Mouse (Mus musculus) heart, embryonic 16.5 days (tissue): ENCODE measurements around the gene Rnf227. TPM values are rescaled to one million over a fixed set of nuclear protein-coding genes. Genes with fewer than 3 reads are reported as not detected.

Experiments
- ATAC-seq: fragments of 200-750 bp; cut with Nextera tagmentation; replicated peaks from 2 replicates; pipeline ENCODE4 v1.8.0; 2017; ENCODE audit warnings: moderate number of reproducible peaks; ENCODE audit not compliant: insufficient read depth, low FRiP score; ENCODE audit errors: extremely low read depth
- H3K27ac ChIP-seq: fragments of 300-500 bp; sonication (generic); 2 replicates; pipeline ENCODE4 v1.5.1; 2014; ENCODE audit warnings: mild to moderate bottlenecking, low read length, control low read depth, moderate library complexity
- H3K27me3 ChIP-seq: fragments of 300-500 bp; sonication (generic); 2 replicates; pipeline ENCODE4 v1.6.1; 2014; ENCODE audit warnings: low read length, mixed read lengths; ENCODE audit not compliant: control insufficient read depth, insufficient read depth
- H3K36me3 ChIP-seq: fragments of 300-500 bp; sonication (generic); 2 replicates; pipeline ENCODE4 v1.6.1; 2014; ENCODE audit not compliant: control insufficient read depth, insufficient read depth
- H3K4me1 ChIP-seq: fragments of 300-500 bp; sonication (generic); 2 replicates; pipeline ENCODE4 v1.6.1; 2014; ENCODE audit warnings: low read length, mixed read lengths; ENCODE audit not compliant: control insufficient read depth, insufficient read depth
- H3K4me2 ChIP-seq: fragments of 300-500 bp; sonication (generic); 2 replicates; pipeline ENCODE4 v1.6.1; 2014; ENCODE audit warnings: low read depth, mild to moderate bottlenecking, control low read depth, low read length
- H3K4me3 ChIP-seq: fragments of 300-500 bp; sonication (generic); 2 replicates; pipeline ENCODE4 v1.5.1; 2014; ENCODE audit warnings: mild to moderate bottlenecking, control low read depth, low read length
- H3K9ac ChIP-seq: fragments of 300-500 bp; sonication (generic); 2 replicates; pipeline ENCODE4 v1.6.1; 2014; ENCODE audit warnings: low read length, control low read depth
- H3K9me3 ChIP-seq: fragments of 300-500 bp; sonication (generic); replicated peaks from 2 replicates; pipeline ENCODE4 v1.6.1; 2016; ENCODE audit warnings: low read length; ENCODE audit not compliant: control insufficient read depth
- WGBS: fragments of 180-500 bp; shearing (Covaris S2); extraction: QIAGEN DNeasy Blood & Tissue Kit; methylation state at CpG from one replicate; pipeline ENCODE4 v1.1.7; 2014; 5-methylcytosine and 5-hydroxymethylcytosine counted together
- polyA plus RNA-seq: library from polyadenylated mRNA; unstranded; fragments of >200 nt; fragmentation: Nextera tagmentation; extraction: Ambion mirVana; gene quantifications from 2 replicates; pipeline ENCODE4 v1.2.1, GENCODE M21; 2015

Gene Rnf227
- polyA plus RNA-seq: 6.5 TPM in 2 replicates

GRCm38 (mm10) chr11:69340161-69341131 lies at the start of gene Rnf227:
TSS of gene Rnf227 (plus strand) at chr11:69340461.
- WGBS: 3% methylated on average over 99 of the region's 99 CpGs
- no peaks in the 10 kb centered on the region for H3K36me3 ChIP-seq
- peak; percentile 88 for ATAC-seq
- H3K9ac ChIP-seq: peak within 1 kb of the TSS; percentile 78
- peaks cover 8% of the 10 kb centered on the region for H3K4me1 ChIP-seq
- H3K4me3 ChIP-seq: peak within 1 kb of the TSS; percentile 61
- H3K27me3 ChIP-seq: peaks cover 6% of the 10 kb centered on the region
- no peak within 1 kb of the TSS for H3K27ac ChIP-seq
- peaks cover 4% of the 10 kb centered on the region; the same call in 1 of the 2 replicates for H3K9me3 ChIP-seq
- H3K4me2 ChIP-seq: peak within 1 kb of the TSS; percentile 96

DNA sequence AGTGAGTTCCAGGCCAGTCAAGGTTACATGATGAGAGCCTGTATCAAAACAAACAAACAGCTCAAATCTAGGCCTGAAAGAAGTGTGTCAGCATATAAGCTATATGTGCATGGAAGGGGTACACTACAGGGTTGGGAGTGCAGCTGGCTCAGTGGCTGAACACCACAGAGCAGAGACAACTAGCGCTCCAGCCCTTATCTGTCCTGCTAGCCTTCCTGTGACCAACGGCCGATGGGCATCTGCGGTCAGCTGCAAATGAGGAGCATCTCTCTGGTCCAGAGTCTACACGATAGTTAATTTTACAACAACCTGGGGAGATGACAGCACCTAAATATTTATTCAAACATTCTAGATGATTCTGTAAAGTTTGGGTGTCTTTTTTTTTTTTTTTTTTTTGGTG lies 49.1 kb upstream of the Rnf227 start:
- H3K9ac ChIP-seq: no peak overlapping the region
- 0 out of 2 replicates have a peak, but pooled peaks cover 2% of the 10 kb centered on the region for H3K9me3 ChIP-seq
- no peak overlapping the region for H3K4me2 ChIP-seq
- 87% methylated on average over 5 of the region's 5 CpGs for WGBS
- H3K4me1 ChIP-seq: no peaks in the 10 kb centered on the region
- no peak overlapping the region for H3K27ac ChIP-seq
- H3K27me3 ChIP-seq: no peaks in the 10 kb centered on the region
- ATAC-seq: no peak
- H3K4me3 ChIP-seq: no peak overlapping the region
- H3K36me3 ChIP-seq: no peaks in the 10 kb centered on the region

- H3K4me1 ChIP-seq: no peaks in the 10 kb centered on the region
- H3K9ac ChIP-seq: no peak overlapping the region
- H3K4me3 ChIP-seq: no peak overlapping the region
- H3K36me3 ChIP-seq: peaks cover 8% of the 10 kb centered on the region
- no peak for ATAC-seq
- no peaks in the 10 kb centered on the region for H3K27me3 ChIP-seq
- WGBS: 82% methylated on average over 3 of the region's 3 CpGs
- H3K27ac ChIP-seq: no peak overlapping the region
- no peaks in the 10 kb centered on the region for H3K9me3 ChIP-seq
- no peak overlapping the region for H3K4me2 ChIP-seq
Observed at GRCm38 (mm10) chr11:69295286-69295685, 45.0 kb upstream of the Rnf227 start.

GRCm38 (mm10) chr11:69297799-69298198 lies 42.5 kb upstream of the Rnf227 start:
- Histone ChIP-seq H3K27me3 (no peaks in the 10 kb centered on the region), H3K4me2 (no peak overlapping the region), H3K27ac (no peak overlapping the region), H3K4me1 (no peaks in the 10 kb centered on the region), H3K9me3 (no peaks in the 10 kb centered on the region), H3K9ac (no peak overlapping the region), H3K4me3 (no peak overlapping the region), H3K36me3 (peaks cover 8% of the 10 kb centered on the region)
- ATAC-seq: no peak
- WGBS: 63% methylated on average over 2 of the region's 2 CpGs

DNA sequence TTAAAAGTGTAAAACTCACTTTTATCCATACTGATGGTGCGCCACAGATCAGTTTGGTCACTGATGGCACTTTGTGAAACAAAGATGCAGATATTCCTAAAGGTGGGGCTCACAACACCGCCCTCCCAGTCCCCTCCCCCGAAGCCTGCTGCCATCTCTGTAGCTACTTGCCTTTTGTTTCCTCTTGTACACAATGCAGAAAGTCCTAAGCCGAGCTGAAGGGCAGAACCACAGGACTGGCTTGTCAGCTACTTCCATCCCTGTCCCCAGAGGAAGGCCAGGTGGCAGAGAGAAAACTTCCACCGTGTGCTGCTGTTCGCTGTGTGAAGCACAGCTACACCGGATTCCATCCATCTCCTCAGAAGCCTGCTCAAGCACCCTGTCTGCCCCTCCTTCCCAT lies 42.0 kb upstream of the Rnf227 start:
- H3K9ac ChIP-seq: no peak overlapping the region
- no peaks in the 10 kb centered on the region for H3K27me3 ChIP-seq
- 71% methylated on average over 7 of the region's 7 CpGs for WGBS
- no peak overlapping the region for H3K4me3 ChIP-seq
- H3K27ac ChIP-seq: no peak overlapping the region
- no peaks in the 10 kb centered on the region for H3K9me3 ChIP-seq
- ATAC-seq: no peak
- peaks cover 12% of the 10 kb centered on the region for H3K36me3 ChIP-seq
- no peaks in the 10 kb centered on the region for H3K4me1 ChIP-seq
- no peak overlapping the region for H3K4me2 ChIP-seq

DNA sequence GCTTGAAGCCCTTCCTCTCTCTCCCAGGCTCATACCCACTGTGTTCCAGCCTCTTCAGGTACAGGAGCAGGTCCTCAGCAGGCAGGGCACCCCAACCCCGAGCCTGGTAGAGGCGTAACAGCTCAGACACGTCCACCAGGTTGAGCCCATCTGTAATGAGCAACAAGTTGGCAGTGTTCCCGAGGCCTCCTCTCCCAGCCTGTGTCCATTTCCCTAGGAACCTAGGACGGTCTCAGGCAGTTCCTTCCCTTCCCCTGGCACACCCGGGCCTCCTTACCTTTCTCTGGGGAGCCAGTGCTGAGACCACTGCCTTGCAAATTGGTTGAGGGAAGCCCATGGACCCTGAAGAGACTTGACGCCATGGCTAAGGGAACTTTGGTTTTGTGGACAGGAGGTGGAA lies 37.4 kb upstream of the Rnf227 start:
- 80% methylated on average over 7 of the region's 7 CpGs for WGBS
- no peak overlapping the region for H3K9ac ChIP-seq
- no peaks in the 10 kb centered on the region for H3K4me1 ChIP-seq
- no peak for ATAC-seq
- H3K4me3 ChIP-seq: no peak overlapping the region
- H3K9me3 ChIP-seq: no peaks in the 10 kb centered on the region
- no peaks in the 10 kb centered on the region for H3K27me3 ChIP-seq
- H3K4me2 ChIP-seq: no peak overlapping the region
- H3K27ac ChIP-seq: no peak overlapping the region
- peaks cover 36% of the 10 kb centered on the region for H3K36me3 ChIP-seq

DNA sequence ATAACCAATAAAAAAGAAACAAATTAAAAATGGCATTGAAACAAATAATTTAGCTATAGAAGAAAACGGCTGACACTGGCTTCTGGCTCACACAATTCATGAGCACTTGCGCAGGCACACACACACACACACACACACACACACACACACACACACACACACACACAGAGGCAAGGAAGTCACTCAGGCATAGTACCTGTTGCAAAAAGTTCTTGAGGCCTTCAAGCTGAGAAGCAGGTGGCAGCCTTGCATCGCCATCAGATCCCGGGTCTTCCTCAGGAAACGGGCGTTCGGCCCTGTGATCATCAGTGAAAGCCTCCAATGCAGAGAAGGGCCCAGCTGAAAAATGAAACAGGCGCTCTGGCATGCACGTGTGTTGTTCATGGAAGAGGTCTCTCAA lies 35.0 kb upstream of the Rnf227 start:
- H3K36me3 ChIP-seq: peaks cover 41% of the 10 kb centered on the region
- no peak overlapping the region for H3K9ac ChIP-seq
- no peaks in the 10 kb centered on the region for H3K27me3 ChIP-seq
- no peaks in the 10 kb centered on the region for H3K9me3 ChIP-seq
- no peak for ATAC-seq
- no peak overlapping the region for H3K4me3 ChIP-seq
- H3K4me1 ChIP-seq: no peaks in the 10 kb centered on the region
- H3K4me2 ChIP-seq: no peak overlapping the region
- WGBS: 93% methylated on average over 9 of the region's 9 CpGs
- H3K27ac ChIP-seq: no peak overlapping the region

GRCm38 (mm10) chr11:69306039-69306438 lies 34.2 kb upstream of the Rnf227 start:
- Histone ChIP-seq H3K4me1 (no peaks in the 10 kb centered on the region), H3K4me2 (no peak overlapping the region), H3K27ac (no peak overlapping the region), H3K27me3 (no peaks in the 10 kb centered on the region), H3K9me3 (no peaks in the 10 kb centered on the region), H3K4me3 (no peak overlapping the region), H3K36me3 (peaks cover 47% of the 10 kb centered on the region), H3K9ac (no peak overlapping the region)
- WGBS: 92% methylated on average over 2 of the region's 2 CpGs
- no peak for ATAC-seq

DNA sequence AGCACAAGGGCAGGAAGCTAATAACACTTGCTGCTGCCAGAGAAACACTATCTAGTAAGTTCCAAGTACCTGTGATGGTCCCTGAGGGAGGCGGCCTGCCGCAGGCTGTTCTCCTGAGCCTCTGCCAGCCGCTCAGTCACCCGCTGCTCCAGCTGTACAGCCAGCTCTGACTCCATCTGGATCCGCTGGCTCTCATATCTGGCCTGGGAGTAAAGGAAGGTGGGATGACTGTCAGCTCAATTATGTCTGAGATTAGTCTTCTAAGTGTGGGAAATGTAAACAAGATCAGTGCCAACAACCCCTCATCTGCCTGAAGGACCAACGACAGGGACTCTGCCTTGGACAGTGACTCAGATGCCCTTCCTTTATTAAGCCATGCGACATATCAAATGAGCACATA lies 29.0 kb upstream of the Rnf227 start:
- ATAC-seq: no peak
- Histone ChIP-seq H3K9ac (0 out of 2 replicates have a peak overlapping the region, but pooled peaks have one; percentile 5), H3K27me3 (no peaks in the 10 kb centered on the region), H3K36me3 (peaks cover 50% of the 10 kb centered on the region), H3K4me1 (no peaks in the 10 kb centered on the region), H3K27ac (no peak overlapping the region), H3K9me3 (no peaks in the 10 kb centered on the region), H3K4me2 (no peak overlapping the region), H3K4me3 (no peak overlapping the region)
- 57% methylated on average over 7 of the region's 7 CpGs for WGBS
